Mouse (Mus musculus) stomach, postnatal 0 days (tissue): ENCODE results near the gene Gyg. TPM values are rescaled to one million over a fixed set of nuclear protein-coding genes. Genes with fewer than 3 reads are reported as not detected.

Experiments
- ATAC-seq: fragments of 200-750 bp; cut with Nextera tagmentation; 2 replicates; pipeline ENCODE4 v1.8.0; 2017; ENCODE audit not compliant: low FRiP score, low TSS enrichment
- DNase-seq: peaks from one replicate; pipeline ENCODE4 v3.0.0-alpha.2; 2016; ENCODE audit warnings: low spot score
- H3K27ac ChIP-seq: fragments of 300-500 bp; sonication (generic); replicated peaks from 2 replicates; pipeline ENCODE4 v1.5.1; 2014; ENCODE audit warnings: mild to moderate bottlenecking, control low read depth
- H3K27me3 ChIP-seq: fragments of 300-500 bp; sonication (generic); 2 replicates; pipeline ENCODE4 v1.6.1; 2014; ENCODE audit warnings: low read length; ENCODE audit not compliant: control insufficient read depth, insufficient read depth
- H3K36me3 ChIP-seq: fragments of 300-500 bp; sonication (generic); 2 replicates; pipeline ENCODE4 v1.6.1; 2014; ENCODE audit warnings: low read length, mixed read lengths; ENCODE audit not compliant: control insufficient read depth, insufficient read depth
- H3K4me1 ChIP-seq: fragments of 300-500 bp; sonication (generic); replicated peaks from 2 replicates; pipeline ENCODE4 v1.6.1; 2014; ENCODE audit warnings: antibody characterized with exemption; ENCODE audit not compliant: control insufficient read depth, insufficient read depth
- H3K4me2 ChIP-seq: fragments of 300-500 bp; sonication (generic); replicated peaks from 2 replicates; pipeline ENCODE4 v1.6.1; 2014; ENCODE audit warnings: low read depth, mild to moderate bottlenecking, control low read depth, moderate library complexity
- H3K4me3 ChIP-seq: fragments of 300-500 bp; sonication (generic); 2 replicates; pipeline ENCODE4 v1.5.1; 2014; ENCODE audit warnings: low read depth, low read length, control low read depth
- H3K9ac ChIP-seq: fragments of 300-500 bp; sonication (generic); 2 replicates; pipeline ENCODE4 v1.6.1; 2014; ENCODE audit warnings: mild to moderate bottlenecking, low read length, control low read depth, mixed read lengths
- H3K9me3 ChIP-seq: fragments of 300-500 bp; sonication (generic); 2 replicates; pipeline ENCODE4 v1.6.1; 2016; ENCODE audit warnings: low read length; ENCODE audit not compliant: control insufficient read depth
- CTCF ChIP-seq: IDR thresholded peaks from 2 replicates; pipeline ENCODE4 v1.5.1; 2016; ENCODE audit warnings: antibody characterized with exemption, low read depth, mild to moderate bottlenecking, moderate library complexity
- EP300 ChIP-seq: optimal IDR thresholded peaks from 2 replicates; pipeline ENCODE3; 2016; ENCODE audit warnings: antibody characterized with exemption
- WGBS: fragments of 180-500 bp; shearing (Covaris S2); extraction: QIAGEN DNeasy Blood & Tissue Kit; methylation state at CpG from one replicate; pipeline ENCODE4 v1.1.7; 2014; 5-methylcytosine and 5-hydroxymethylcytosine counted together
- polyA plus RNA-seq: library from polyadenylated mRNA; unstranded; fragments of >200 nt; fragmentation: Nextera tagmentation; extraction: Ambion mirVana; gene quantifications from 2 replicates; pipeline ENCODE4 v1.2.1, GENCODE M21; 2015

The Gyg gene
- polyA plus RNA-seq = 28.5 and 28.9 TPM in 2 replicates

DNA sequence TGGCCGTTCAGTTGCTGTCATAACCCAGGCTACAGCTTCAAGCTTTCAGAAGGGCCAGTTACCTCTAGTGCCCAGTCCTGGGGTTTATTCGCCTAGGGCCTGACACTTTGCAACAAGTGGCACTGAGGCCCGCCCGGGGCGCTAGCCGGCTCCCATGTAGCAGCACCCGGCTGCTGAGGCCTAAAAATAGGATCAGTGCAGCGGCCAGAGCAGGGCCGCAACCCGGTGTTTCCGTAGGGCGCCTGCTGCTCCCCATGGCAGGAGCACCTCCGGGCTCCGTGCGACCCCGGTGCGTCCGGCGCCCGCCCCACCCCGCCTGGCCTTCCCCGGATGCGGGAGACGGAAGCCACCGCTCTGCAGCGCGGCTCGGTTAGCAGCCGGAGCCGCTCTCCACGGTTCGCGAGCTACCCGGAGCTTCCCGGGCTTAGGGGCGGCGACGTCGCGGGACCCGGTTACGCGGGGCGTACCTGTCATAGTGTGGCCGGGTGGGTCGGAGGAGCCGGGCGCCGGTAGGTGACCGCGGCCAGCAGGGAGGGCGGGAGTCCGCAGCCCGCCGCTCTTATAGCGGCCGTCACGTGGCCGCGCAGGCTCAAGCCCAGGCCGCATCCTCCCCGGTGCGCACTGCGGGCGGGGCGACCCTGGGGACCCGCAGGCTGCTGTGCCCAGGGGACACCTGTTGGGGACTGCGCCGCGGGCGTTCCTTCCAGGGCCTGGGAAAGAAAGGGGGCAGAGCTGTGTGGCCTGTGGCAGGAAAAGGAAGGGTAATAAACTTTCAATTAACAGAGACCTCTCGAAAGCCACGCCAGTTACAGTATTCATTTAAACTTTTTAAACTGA lies at the start of gene Gyg:
Gene Gyg, minus strand, starts transcription at position 787 of the 837 bp plus-strand sequence.
- H3K27me3 ChIP-seq = no peaks in the 10 kb centered on the region
- H3K27ac ChIP-seq = peak within 1 kb of the TSS; percentile 64
- no peaks in the 10 kb centered on the region for H3K36me3 ChIP-seq
- DNase-seq (peak; percentile 72), ATAC-seq (peak; percentile 92)
- H3K4me2 ChIP-seq = peak within 1 kb of the TSS; percentile 80
- no peaks in the 10 kb centered on the region for H3K9me3 ChIP-seq
- TF ChIP-seq EP300 (no peak), CTCF (peak; percentile 15; the same call in 1 of the 2 replicates)
- 0 out of 2 replicates have a peak, but pooled peaks cover 3% of the 10 kb centered on the region for H3K4me1 ChIP-seq
- H3K9ac ChIP-seq = peak within 1 kb of the TSS; percentile 86
- 1% methylated on average over 60 of the region's 73 CpGs for WGBS
- H3K4me3 ChIP-seq = peak within 1 kb of the TSS; percentile 73

DNA sequence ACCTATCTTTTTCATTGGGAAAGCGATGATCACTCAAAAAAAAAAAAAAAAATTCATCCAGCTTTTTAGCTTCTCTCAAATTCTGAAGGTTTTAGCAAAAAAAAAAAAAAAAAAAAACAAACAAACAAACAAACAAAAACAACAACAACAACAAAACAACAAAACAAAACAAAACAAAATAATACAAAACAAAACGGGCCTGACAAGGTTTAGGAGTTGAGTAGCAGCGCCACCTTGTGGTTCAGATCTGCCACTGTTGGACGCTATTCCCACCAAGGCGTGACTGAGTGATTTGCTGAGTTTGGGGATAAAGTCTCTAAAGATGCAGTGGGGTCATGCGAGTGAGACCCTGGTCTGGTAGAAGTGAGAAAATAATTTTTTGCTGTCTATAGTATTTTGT lies 43.8 kb upstream of the Gyg start:
- no peaks in the 10 kb centered on the region for H3K27me3 ChIP-seq
- TF ChIP-seq CTCF (peak; percentile 92), EP300 (no peak)
- H3K4me3 ChIP-seq = no peak overlapping the region
- H3K27ac ChIP-seq = no peak overlapping the region
- DNase-seq = peak; percentile 57
- no peaks in the 10 kb centered on the region for H3K9me3 ChIP-seq
- no peak for ATAC-seq
- H3K4me2 ChIP-seq = no peak overlapping the region
- WGBS = 28% methylated on average over 6 of the region's 6 CpGs
- no peaks in the 10 kb centered on the region for H3K36me3 ChIP-seq
- H3K4me1 ChIP-seq = no peaks in the 10 kb centered on the region
- no peak overlapping the region for H3K9ac ChIP-seq

DNA sequence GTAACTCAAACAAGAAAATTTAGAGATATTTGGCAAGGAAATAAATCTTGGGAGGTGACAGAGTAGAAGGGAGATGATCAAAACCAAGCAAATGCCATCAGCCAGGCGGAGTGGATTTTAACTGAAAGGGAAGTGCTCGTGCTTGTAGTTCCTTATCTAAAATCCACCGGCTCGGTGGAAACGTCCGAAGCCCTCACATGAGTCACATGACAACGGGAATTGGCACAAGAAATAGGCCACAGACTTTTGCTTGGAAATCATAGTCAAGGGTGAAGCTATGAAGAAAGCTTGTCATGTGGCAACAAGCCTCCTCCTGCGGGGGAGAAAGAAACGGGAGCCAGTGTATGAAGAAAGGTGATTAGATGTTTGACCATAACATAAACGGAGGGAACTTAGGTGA lies 42.8 kb upstream of the Gyg start:
- Histone ChIP-seq H3K36me3 (no peaks in the 10 kb centered on the region), H3K27ac (no peak overlapping the region), H3K4me1 (no peaks in the 10 kb centered on the region), H3K27me3 (no peaks in the 10 kb centered on the region), H3K4me2 (no peak overlapping the region), H3K9me3 (no peaks in the 10 kb centered on the region), H3K4me3 (no peak overlapping the region), H3K9ac (no peak overlapping the region)
- ATAC-seq (no peak), DNase-seq (no peak)
- no peak for TF ChIP-seq CTCF
- TF ChIP-seq EP300 = no peak
- 70% methylated on average over 10 of the region's 10 CpGs for WGBS

DNA sequence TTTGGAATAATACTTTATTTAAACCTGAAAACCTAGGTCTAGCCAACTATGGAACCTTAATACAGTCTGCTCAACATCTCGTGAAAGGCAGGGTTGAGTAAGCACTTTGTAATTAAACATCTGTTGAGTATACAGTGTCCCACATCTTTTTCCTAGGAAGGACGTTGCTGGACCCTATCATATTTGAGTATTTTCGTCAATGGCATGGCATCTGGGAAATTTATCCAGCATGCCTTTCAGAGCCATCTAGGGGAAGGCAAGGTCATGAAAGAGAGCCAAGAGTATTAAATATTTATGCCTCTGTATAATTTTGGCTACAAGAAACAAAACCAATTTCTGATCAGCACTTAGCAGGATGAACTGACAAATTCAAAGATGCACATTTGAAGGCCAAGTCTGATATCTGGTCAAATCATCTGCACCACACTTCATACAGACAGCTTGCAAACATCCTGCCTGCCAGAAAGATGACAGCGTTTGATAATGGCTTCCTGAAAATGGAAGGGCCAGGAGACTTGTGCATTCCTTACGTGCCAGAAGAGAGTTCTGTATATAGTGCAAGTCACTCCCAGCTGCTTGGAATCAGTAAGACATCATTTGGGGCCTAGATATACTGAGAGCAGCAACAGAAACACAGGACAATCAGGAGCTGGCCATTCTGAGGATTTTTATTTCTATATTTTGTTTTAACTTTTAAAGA lies 34.0 kb upstream of the Gyg start:
- no peaks in the 10 kb centered on the region for H3K36me3 ChIP-seq
- no peaks in the 10 kb centered on the region for H3K9me3 ChIP-seq
- DNase-seq (no peak), ATAC-seq (no peak)
- no peak overlapping the region for H3K9ac ChIP-seq
- no peaks in the 10 kb centered on the region for H3K4me1 ChIP-seq
- 22% methylated on average over 5 of the region's 5 CpGs for WGBS
- H3K27me3 ChIP-seq = no peaks in the 10 kb centered on the region
- no peak overlapping the region for H3K27ac ChIP-seq
- no peak overlapping the region for H3K4me3 ChIP-seq
- TF ChIP-seq EP300 (no peak), CTCF (no peak)
- no peak overlapping the region for H3K4me2 ChIP-seq

DNA sequence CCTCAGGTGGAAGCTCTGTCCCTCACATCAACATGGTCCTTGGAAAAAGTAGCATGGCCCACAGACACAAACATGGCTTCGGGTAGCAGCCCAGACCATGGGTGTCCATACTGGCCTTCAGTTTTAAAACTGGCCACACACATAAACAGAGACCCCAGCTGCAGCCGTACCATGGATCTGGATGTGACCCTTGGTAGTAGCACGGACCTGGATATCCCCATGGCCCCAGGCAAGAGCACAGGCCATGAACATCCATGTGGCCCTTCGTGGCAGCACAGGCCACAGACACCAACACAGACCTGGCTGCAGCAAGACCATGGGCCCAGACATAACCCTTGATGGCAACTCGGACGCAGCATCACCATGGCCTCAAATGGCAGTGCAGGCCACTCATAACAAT lies 17.3 kb upstream of the Gyg start:
- Histone ChIP-seq H3K4me1 (no peaks in the 10 kb centered on the region), H3K27ac (no peak overlapping the region), H3K9ac (no peak overlapping the region), H3K27me3 (no peaks in the 10 kb centered on the region), H3K4me3 (no peak overlapping the region), H3K9me3 (no peaks in the 10 kb centered on the region), H3K4me2 (no peak overlapping the region), H3K36me3 (no peaks in the 10 kb centered on the region)
- ATAC-seq (no peak), DNase-seq (no peak)
- WGBS = 89% methylated on average over 6 of the region's 6 CpGs
- TF ChIP-seq CTCF (no peak), EP300 (no peak)

DNA sequence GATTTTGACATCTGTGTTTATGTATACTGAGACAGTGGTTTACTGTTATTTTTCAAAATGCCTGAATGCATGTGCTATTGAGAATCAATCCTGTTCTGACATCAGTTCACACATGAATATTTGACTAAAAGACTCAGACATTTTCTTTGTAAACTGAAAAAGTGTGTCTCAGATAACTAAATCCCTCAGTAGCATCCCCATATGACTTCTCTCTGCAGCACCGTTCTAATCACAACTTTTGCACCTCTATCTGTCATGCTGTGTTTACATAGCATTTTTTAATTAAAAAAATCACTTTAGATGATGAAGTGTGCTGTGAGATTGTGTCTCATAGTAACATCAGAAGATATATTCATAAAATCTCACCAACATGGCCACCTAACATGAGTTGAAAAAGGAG lies 12.4 kb upstream of the Gyg start:
- TF ChIP-seq EP300 (no peak), CTCF (no peak)
- WGBS = 39% methylated on average over 1 of the region's 1 CpGs

More for the DNA sequence above, 12.4 kb upstream of the Gyg start:
- no peak for DNase-seq
- no peaks in the 10 kb centered on the region for H3K4me1 ChIP-seq
- H3K4me3 ChIP-seq = no peak overlapping the region
- no peak overlapping the region for H3K4me2 ChIP-seq
- no peak overlapping the region for H3K9ac ChIP-seq
- H3K36me3 ChIP-seq = no peaks in the 10 kb centered on the region
- no peaks in the 10 kb centered on the region for H3K27me3 ChIP-seq
- no peak for ATAC-seq
- no peaks in the 10 kb centered on the region for H3K9me3 ChIP-seq
- H3K27ac ChIP-seq = no peak overlapping the region
